Mouse (Mus musculus): ENCODE data around the gene Tepp.

GRCm38 (mm10) chr8:95352151-95352870 is 41.9 kb downstream of the Tepp start, which contains the start of gene Mmp15:
- TF ChIP-seq CTCF (IDR thresholded peaks at IDR 0.05; ENCODE audit: low read depth, low read length) (no peak), POLR2A (IDR thresholded peaks at IDR 0.05; ENCODE audit: insufficient read depth, low read length) (no peak), EP300 (IDR thresholded peaks at IDR 0.05; ENCODE audit: insufficient read depth, low read depth, low read length) (no peak)

Data from ES-Bruce4 (cell line).